In genomic region chr5:100597886-100598485, GRCm38 (mm10) we compare ENCODE assay signal across 11 mouse cellular contexts. TPM values are rescaled to one million over a fixed set of nuclear protein-coding genes. Genes with fewer than 3 reads are reported as not detected.
DNase-seq lines count a peak whose midpoint lies in the region; ATAC-seq and TF ChIP-seq lines count a peak whose summit lies in the region.
"Had no signal": no experiment of that assay in that cellular context is flagged by ENCODE, and none has a peak within 500 bp of the region (broad histone marks: within the 10 kb centered on the region; RNA-seq: fewer than 3 reads in every experiment).

No protein-coding gene starts in this region.

- H3K4me2 ChIP-seq in intestine, postnatal 0 days (replicated peaks; ENCODE audit: low read depth), result peak overlapping the region; percentile 25; the same call in 1 of the 2 replicates
- H3K4me2 ChIP-seq in stomach, embryonic 14.5 days (replicated peaks; ENCODE audit: low read depth, low read length), result no peak overlapping the region
- no peak overlapping the region for H3K4me2 ChIP-seq in hindbrain, embryonic 12.5 days (replicated peaks)
- H3K4me2 ChIP-seq: embryonic facial prominence, embryonic 12.5 days; limb, embryonic 15.5 days had no signal

- H3K27ac ChIP-seq in intestine, postnatal 0 days (ENCODE audit: low read depth, low read length), result no peak overlapping the region; the same call in 1 of the 2 replicates
- peak overlapping the region; percentile 21; the same call in 1 of the 2 replicates for H3K27ac ChIP-seq in stomach, embryonic 14.5 days (ENCODE audit: low read length)
- H3K27ac ChIP-seq in hindbrain, embryonic 12.5 days, result no peak overlapping the region
- H3K27ac ChIP-seq: embryonic facial prominence, embryonic 12.5 days; limb, embryonic 15.5 days had no signal

- DNase-seq in lung, postnatal 36 days, result peak; percentile 72
- DNase-seq in lung, postnatal 10 days, result no peak
- peak; percentile 37 for DNase-seq in T-cell, adult 2 months (ENCODE audit: low spot score)
- DNase-seq in left cerebral cortex, adult 9 months (ENCODE audit: low spot score in 2 of 2), result no peak
- DNase-seq: kidney, postnatal 36 days had no signal

- H3K27me3 ChIP-seq in intestine, postnatal 0 days (replicated peaks; ENCODE audit: control insufficient read depth, insufficient read depth, low read length), result no peaks in the 10 kb centered on the region
- no peaks in the 10 kb centered on the region for H3K27me3 ChIP-seq in stomach, embryonic 14.5 days (ENCODE audit: control insufficient read depth, insufficient read depth, low read length)
- no peaks in the 10 kb centered on the region; the same call in 1 of the 2 replicates for H3K27me3 ChIP-seq in hindbrain, embryonic 12.5 days
- H3K27me3 ChIP-seq: embryonic facial prominence, embryonic 12.5 days; limb, embryonic 15.5 days; Patski had no signal

- TF ChIP-seq CTCF in intestine, postnatal 0 days (IDR thresholded peaks at IDR 0.05; ENCODE audit: low read depth), result no peak

- no peak overlapping the region for H3K9ac ChIP-seq in intestine, postnatal 0 days (ENCODE audit: low read depth, low read length)
- H3K9ac ChIP-seq in stomach, embryonic 14.5 days (replicated peaks; ENCODE audit: low read depth, low read length), result no peak overlapping the region
- H3K9ac ChIP-seq in hindbrain, embryonic 12.5 days, result no peak overlapping the region
- H3K9ac ChIP-seq: embryonic facial prominence, embryonic 12.5 days; limb, embryonic 15.5 days had no signal

- ATAC-seq in intestine, postnatal 0 days, result peak; percentile 61
- no peak for ATAC-seq in stomach, embryonic 14.5 days (ENCODE audit: insufficient number of reproducible peaks, insufficient read depth, low FRiP score, low read depth)
- no peak for ATAC-seq in hindbrain, embryonic 12.5 days (ENCODE audit: low FRiP score)
- ATAC-seq: Patski had no signal

- H3K4me1 ChIP-seq in intestine, postnatal 0 days (replicated peaks; ENCODE audit: control insufficient read depth, insufficient read depth, low read length), result no peaks in the 10 kb centered on the region
- H3K4me1 ChIP-seq in stomach, embryonic 14.5 days (ENCODE audit: control insufficient read depth, insufficient read depth, low read length), result peaks cover 4% of the 10 kb centered on the region; the same call in 1 of the 2 replicates
- no peaks in the 10 kb centered on the region for H3K4me1 ChIP-seq in hindbrain, embryonic 12.5 days
- H3K4me1 ChIP-seq: embryonic facial prominence, embryonic 12.5 days; limb, embryonic 15.5 days had no signal

- no peaks in the 10 kb centered on the region for H3K36me3 ChIP-seq in intestine, postnatal 0 days (ENCODE audit: control insufficient read depth, insufficient read depth)
- H3K36me3 ChIP-seq in stomach, embryonic 14.5 days (ENCODE audit: control insufficient read depth, insufficient read depth, low read length), result no peaks in the 10 kb centered on the region
- no peaks in the 10 kb centered on the region for H3K36me3 ChIP-seq in hindbrain, embryonic 12.5 days
- H3K36me3 ChIP-seq: embryonic facial prominence, embryonic 12.5 days; limb, embryonic 15.5 days had no signal

- 33% methylated on average over 11 of the region's 11 CpGs for WGBS in intestine, postnatal 0 days
- WGBS in stomach, embryonic 14.5 days, result 59% methylated on average over 11 of the region's 11 CpGs
- 72% methylated on average over 11 of the region's 11 CpGs for WGBS in hindbrain, embryonic 12.5 days

- H3K9me3 ChIP-seq in intestine, postnatal 0 days (ENCODE audit: control insufficient read depth), result no peaks in the 10 kb centered on the region; the same call in 1 of the 2 replicates
- no peaks in the 10 kb centered on the region; the same call in 1 of the 2 replicates for H3K9me3 ChIP-seq in stomach, embryonic 14.5 days (ENCODE audit: control insufficient read depth, low read depth, low read length)
- H3K9me3 ChIP-seq in hindbrain, embryonic 12.5 days (replicated peaks), result peaks cover 6% of the 10 kb centered on the region; the same call in 1 of the 2 replicates
- H3K9me3 ChIP-seq: embryonic facial prominence, embryonic 12.5 days had no signal

- H3K4me3 ChIP-seq in intestine, postnatal 0 days (ENCODE audit: low read depth, low read length), result no peak overlapping the region
- no peak overlapping the region for H3K4me3 ChIP-seq in stomach, embryonic 14.5 days (ENCODE audit: low read depth, low read length)
- no peak overlapping the region for H3K4me3 ChIP-seq in hindbrain, embryonic 12.5 days
- H3K4me3 ChIP-seq: embryonic facial prominence, embryonic 12.5 days; limb, embryonic 15.5 days had no signal

RNA-seq across cellular contexts. Expression of gene Plac8, which starts 25.9 kb away (rescaled TPM):
- 1,517 and 1,527 TPM in 2 replicates for polyA plus RNA-seq in intestine, postnatal 0 days (2015; fragmentation: Nextera tagmentation; extraction: Ambion mirVana)
- polyA plus RNA-seq in stomach, embryonic 14.5 days (2014; fragmentation: Nextera tagmentation; extraction: Ambion mirVana), result 148 and 159 TPM in 2 replicates
- polyA plus RNA-seq in hindbrain, embryonic 12.5 days (2016; fragmentation: Nextera tagmentation; extraction: Ambion mirVana), result 1.8 and 3.0 TPM in 2 replicates

Comparison
In these comparisons a context has a peak if more than half of its experiments do, and no peak if none do; other contexts are left out.
1. DNase-seq: peak in lung, postnatal 36 days (single experiment) and T-cell, adult 2 months (single experiment); none in lung, postnatal 10 days (single experiment) and left cerebral cortex, adult 9 months (0 of 2).
2. RNA of gene Plac8, which starts 25.9 kb away (polyA plus RNA-seq): 1,517 to 1,527 TPM in intestine, postnatal 0 days and 148 to 159 TPM in stomach, embryonic 14.5 days; 1.8 to 3.0 TPM in hindbrain, embryonic 12.5 days; every median in the first group is over 10 times any median in the second.